Mouse (Mus musculus) C2C12 (cell line): ENCODE measurements around the gene Vps11.
"Not testable (repeated sequence)": the region's sequence is repeated elsewhere in the genome, so short reads cannot be mapped to it uniquely, and the experiment has no call there.

ENCODE experiments used
- CEBPB ChIP-seq: IDR thresholded peaks from one replicate; pipeline ENCODE4 v1.6.1; 2011; ENCODE audit warnings: low read depth, mild to moderate bottlenecking, control low read depth, moderate library complexity
- CTCF ChIP-seq: IDR thresholded peaks from one replicate; pipeline ENCODE4 v1.5.1; 2011; ENCODE audit not compliant: control insufficient read depth, insufficient read depth, insufficient read length
- FOSL1 ChIP-seq: IDR thresholded peaks from one replicate; pipeline ENCODE4 v1.8.0; 2011; ENCODE audit warnings: mild to moderate bottlenecking, low read length; ENCODE audit not compliant: poor library complexity, insufficient read depth, severe bottlenecking
- MAX ChIP-seq: IDR thresholded peaks from one replicate; pipeline ENCODE4 v1.6.1; 2011; ENCODE audit warnings: mild to moderate bottlenecking, control low read depth
- MYOD1 ChIP-seq: IDR thresholded peaks from one replicate; pipeline ENCODE4 v1.6.1; 2011; ENCODE audit warnings: low read depth; ENCODE audit not compliant: control insufficient read depth, insufficient read length
- MYOG ChIP-seq: IDR thresholded peaks from one replicate; pipeline ENCODE4 v1.6.1; 2011; ENCODE audit not compliant: control insufficient read depth, insufficient read length; ENCODE audit errors: extremely low read depth
- USF1 ChIP-seq: IDR thresholded peaks from one replicate; pipeline ENCODE4 v1.6.1; 2011; ENCODE audit warnings: low read depth, mild to moderate bottlenecking, control low read depth, moderate library complexity

- TF ChIP-seq CTCF, USF1, CEBPB, MYOG, MYOD1, FOSL1, MAX: not testable (repeated sequence)
Observed at GRCm38 (mm10) chr9:44325032-44325767, 36.3 kb downstream of the Vps11 start.
